Mouse (Mus musculus): ENCODE measurements around the gene Nhlh1. TPM values are rescaled to one million over a fixed set of nuclear protein-coding genes. Genes with fewer than 3 reads are reported as not detected.
A peak's percentile ranks its signal among the peaks of the same experiment; 100 is the strongest.

Gene Nhlh1
- total RNA-seq, 2 experiments from 2014 or later, result 0.28 to 0.40 TPM

- DNase-seq (ENCODE audit: low spot score in 2 of 2), result no peak
Observed at GRCm38 (mm10) chr1:172017517-172018070, 39.8 kb downstream of the Nhlh1 start.

DNA sequence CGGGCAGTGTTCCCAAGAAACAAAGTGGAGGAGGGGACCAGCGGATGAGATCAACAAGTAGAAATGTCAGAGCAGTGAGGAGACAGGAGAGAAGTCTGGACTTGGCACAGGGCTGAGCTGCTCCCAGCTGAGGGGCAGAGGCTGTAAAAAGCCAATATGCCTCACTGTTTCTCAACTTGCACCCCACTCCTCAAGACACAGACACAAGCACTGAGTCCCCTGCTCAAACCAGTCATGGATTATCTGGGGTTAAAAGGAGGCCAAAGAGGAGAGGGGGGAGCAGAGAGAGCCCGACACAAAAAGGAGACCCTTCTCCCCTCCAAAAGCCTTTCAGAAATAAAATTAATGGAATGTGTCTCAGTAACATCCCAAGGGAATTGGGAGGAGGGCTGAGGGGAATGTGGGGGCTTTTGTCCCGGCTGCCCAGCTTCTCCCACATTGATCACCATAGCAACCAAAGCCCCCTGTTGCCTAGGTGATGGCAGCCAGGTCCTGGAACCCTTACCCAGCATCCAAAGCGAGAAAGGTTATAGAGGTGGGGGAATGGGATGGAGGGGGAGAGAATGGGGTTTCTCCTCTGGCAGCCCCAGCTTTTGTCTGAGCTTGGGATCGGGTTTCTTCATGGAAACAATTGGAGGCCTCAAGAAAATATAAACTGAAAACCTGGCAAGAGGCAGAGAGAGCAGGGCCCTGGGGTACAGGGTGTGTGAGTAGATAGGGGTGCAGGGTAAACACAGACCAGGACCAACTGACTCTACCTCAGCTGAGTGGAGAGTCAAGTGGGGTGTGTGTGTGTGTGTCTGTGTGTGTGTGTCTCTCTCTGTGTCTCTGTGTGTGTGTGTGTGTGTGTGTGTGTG, 40.5 kb downstream of the Nhlh1 start:
- no peak for DNase-seq (ENCODE audit: low spot score in 2 of 2)

GRCm38 (mm10) chr1:172016031-172016430, 41.3 kb downstream of the Nhlh1 start:
- no peak for DNase-seq (ENCODE audit: low spot score in 2 of 2)

GRCm38 (mm10) chr1:172015312-172015939, 41.9 kb downstream of the Nhlh1 start:
- no peak for DNase-seq (ENCODE audit: low spot score in 2 of 2)

GRCm38 (mm10) chr1:172014771-172015170, 42.6 kb downstream of the Nhlh1 start:
- DNase-seq (ENCODE audit: low spot score in 2 of 2), result no peak

DNA sequence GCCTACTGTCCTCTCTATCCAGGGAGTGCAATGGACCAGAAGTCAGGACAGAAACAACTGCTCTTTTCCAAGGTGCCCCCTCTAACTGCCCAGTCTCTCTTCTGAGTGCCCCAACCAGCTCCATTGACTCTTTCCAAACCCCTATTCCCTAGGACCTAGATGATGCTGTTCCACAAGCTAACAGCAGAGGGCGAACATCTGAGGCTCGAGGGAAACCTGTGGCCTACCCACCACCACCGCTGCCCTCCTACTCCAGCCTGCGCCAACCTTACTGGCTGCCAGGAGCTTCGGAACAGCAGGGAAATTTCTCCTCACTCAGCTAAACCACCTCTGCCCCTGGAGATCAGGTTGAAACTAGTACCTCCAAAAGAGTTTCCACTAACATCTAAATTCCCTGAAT, 45.3 kb downstream of the Nhlh1 start:
- peak; percentile 71 to 81 for DNase-seq (ENCODE audit: low spot score in 2 of 2)

- no peak for DNase-seq (ENCODE audit: low spot score in 2 of 2)
Observed at GRCm38 (mm10) chr1:172010042-172010824, 47.1 kb downstream of the Nhlh1 start.

DNA sequence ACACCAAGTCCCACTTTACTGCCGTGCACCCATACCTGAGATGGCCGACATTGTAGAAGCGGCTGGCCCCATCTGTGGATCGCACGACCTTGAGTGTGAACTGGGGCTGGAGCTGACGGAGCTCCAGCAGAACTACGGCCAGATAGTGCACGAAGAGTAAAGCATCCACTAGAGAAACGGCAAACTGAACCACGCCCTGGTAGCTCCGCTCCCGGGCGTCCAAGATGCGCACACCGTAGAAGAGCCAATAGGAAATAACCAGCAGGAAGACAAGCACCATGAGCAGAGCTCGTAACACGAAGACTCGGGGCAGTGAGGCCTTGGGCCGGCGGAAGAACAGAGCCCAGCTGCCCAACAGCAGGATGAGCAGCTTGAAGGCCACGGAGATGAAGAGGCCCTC, 48.0 kb downstream of the Nhlh1 start:
- DNase-seq (ENCODE audit: low spot score in 2 of 2), result no peak

GRCm38 (mm10) chr1:172008351-172008750, 49.0 kb downstream of the Nhlh1 start:
- DNase-seq (ENCODE audit: low spot score in 2 of 2), result no peak

- no peak for DNase-seq (ENCODE audit: low spot score in 2 of 2)
Observed at GRCm38 (mm10) chr1:172007761-172008160, 49.6 kb downstream of the Nhlh1 start.

Other genes with a start within 250 kb of the Nhlh1 start
- 1 to 10 TPM; 1.9 to 2.6 TPM for gene Cd84, start 217.9 kb downstream of the Nhlh1 start, total RNA-seq (2021)
- gene Gm10521, start 161.9 kb downstream of the Nhlh1 start, total RNA-seq (2021), result under 1 TPM in 1 of 2 experiments, not detected in 1; 0.12 TPM
- gene Slamf6, start 140.1 kb downstream of the Nhlh1 start, total RNA-seq (2021), result under 1 TPM; 0.12 to 0.30 TPM
- gene Vangl2, start 29.1 kb downstream of the Nhlh1 start, total RNA-seq (2021), result 10 to 100 TPM; 10.2 to 13.7 TPM
- gene Copa, start 25.0 kb upstream of the Nhlh1 start, total RNA-seq (2021), result 100 to 1,000 TPM; 147 to 151 TPM
- gene Ncstn, start 25.2 kb upstream of the Nhlh1 start, total RNA-seq (2021), result 10 to 100 TPM; 56.6 to 59.3 TPM
- gene Pex19, start 69.2 kb upstream of the Nhlh1 start, total RNA-seq (2021), result 10 to 100 TPM; 87.3 to 87.5 TPM
- gene Dcaf8, start 90.5 kb upstream of the Nhlh1 start, total RNA-seq (2021), result 100 to 1,000 TPM; 117 TPM
- 100 to 1,000 TPM; 412 to 456 TPM for gene Pea15a, start 149.2 kb upstream of the Nhlh1 start, total RNA-seq (2021)
- gene Casq1, start 162.3 kb upstream of the Nhlh1 start, total RNA-seq (2021), result under 1 TPM in 1 of 2 experiments, not detected in 1; 0.63 TPM
- not detected for gene Atp1a4, start 200.8 kb upstream of the Nhlh1 start, total RNA-seq (2021)
- 100 to 1,000 TPM; 278 to 283 TPM for gene Igsf8, start 204.1 kb upstream of the Nhlh1 start, total RNA-seq (2021)
- gene Atp1a2, start 240.5 kb upstream of the Nhlh1 start, total RNA-seq (2021), result 100 to 1,000 TPM; 588 to 687 TPM

Measured in left cerebral cortex, adult 18-20 months (tissue).